Comparison of ENCODE assay signal across 11 mouse cellular contexts in genomic region chr3:17789454-17790196, GRCm38 (mm10).
DNase-seq lines count a peak whose midpoint lies in the region; ATAC-seq and TF ChIP-seq lines count a peak whose summit lies in the region.
"Had no signal": no experiment of that assay in that cellular context is flagged by ENCODE, and none has a peak within 500 bp of the region (broad histone marks: within the 10 kb centered on the region; RNA-seq: fewer than 3 reads in every experiment).

No protein-coding gene starts in this region.

- peaks cover 39% of the 10 kb centered on the region for H3K4me1 ChIP-seq in hindbrain, embryonic 10.5 days (replicated peaks)
- H3K4me1 ChIP-seq in midbrain, embryonic 16.5 days (ENCODE audit: control insufficient read depth, insufficient read depth, low read length) = peaks cover 12% of the 10 kb centered on the region; the same call in 1 of the 2 replicates
- H3K4me1 ChIP-seq in heart, adult 2 months (ENCODE audit: control insufficient read depth, insufficient read depth, low read length) = no peaks in the 10 kb centered on the region
- H3K4me1 ChIP-seq in liver, postnatal 0 days (ENCODE audit: insufficient read depth) = no peaks in the 10 kb centered on the region; the same call in 1 of the 2 replicates

- ATAC-seq in midbrain, embryonic 16.5 days = peak; percentile 52
- no peak for ATAC-seq in liver, postnatal 0 days
- ATAC-seq: liver, embryonic 12.5 days had no signal

- WGBS in hindbrain, embryonic 10.5 days = 0% methylated on average over 9 of the region's 9 CpGs
- WGBS in midbrain, embryonic 16.5 days = under 1% methylated on average over 9 of the region's 9 CpGs
- WGBS in heart, adult 2 months = 13% methylated on average over 9 of the region's 9 CpGs
- 8% methylated on average over 9 of the region's 9 CpGs for WGBS in liver, postnatal 0 days (ENCODE audit: insufficient replicate concordance)

- no peaks in the 10 kb centered on the region for H3K9me3 ChIP-seq in hindbrain, embryonic 10.5 days
- no peaks in the 10 kb centered on the region for H3K9me3 ChIP-seq in midbrain, embryonic 16.5 days (replicated peaks; ENCODE audit: control insufficient read depth, low read length, poor library complexity, severe bottlenecking)
- no peaks in the 10 kb centered on the region for H3K9me3 ChIP-seq in liver, postnatal 0 days (ENCODE audit: low read length)
- H3K9me3 ChIP-seq: liver, embryonic 12.5 days had no signal

- TF ChIP-seq CTCF in heart, adult 2 months (IDR thresholded peaks at IDR 0.05) = no peak
- no peak for TF ChIP-seq CTCF in liver, postnatal 0 days (IDR thresholded peaks at IDR 0.05; ENCODE audit: low read depth)

- intact Hi-C loops in heart, adult 2 months (cut with DNase I) = loop anchor here (10.0 kb wide), 2 partner anchors 175 to 975 kb away; no protein-coding TSS in a partner anchor

- H3K4me2 ChIP-seq in midbrain, embryonic 16.5 days (ENCODE audit: low read length) = peak overlapping the region; percentile 100
- no peak overlapping the region for H3K4me2 ChIP-seq in liver, postnatal 0 days (ENCODE audit: low read depth, low read length)
- H3K4me2 ChIP-seq: heart, embryonic 11.5 days; liver, embryonic 12.5 days had no signal

- peak overlapping the region; percentile 100 for H3K9ac ChIP-seq in midbrain, embryonic 16.5 days (ENCODE audit: low read depth, low read length)
- no peak overlapping the region for H3K9ac ChIP-seq in heart, adult 2 months (ENCODE audit: low read depth, low read length)
- H3K9ac ChIP-seq in liver, postnatal 0 days (replicated peaks) = no peak overlapping the region
- H3K9ac ChIP-seq: liver, embryonic 12.5 days had no signal

- peaks cover 2% of the 10 kb centered on the region; the same call in 1 of the 2 replicates for H3K36me3 ChIP-seq in hindbrain, embryonic 10.5 days
- H3K36me3 ChIP-seq in midbrain, embryonic 16.5 days (ENCODE audit: control insufficient read depth, insufficient read depth, low read length) = no peaks in the 10 kb centered on the region
- H3K36me3 ChIP-seq in heart, adult 2 months (ENCODE audit: control insufficient read depth, insufficient read depth, low read length) = no peaks in the 10 kb centered on the region
- no peaks in the 10 kb centered on the region for H3K36me3 ChIP-seq in liver, postnatal 0 days (replicated peaks; ENCODE audit: insufficient read depth, low read length)
- H3K36me3 ChIP-seq: liver, embryonic 12.5 days had no signal

- H3K79me2 ChIP-seq in heart, adult 2 months (replicated peaks; ENCODE audit: control insufficient read depth, insufficient read depth, low read length) = no peaks in the 10 kb centered on the region

- H3K4me3 ChIP-seq in hindbrain, embryonic 10.5 days = peak overlapping the region; percentile 72
- peak overlapping the region; percentile 69 for H3K4me3 ChIP-seq in midbrain, embryonic 16.5 days (ENCODE audit: low read depth, low read length)
- H3K4me3 ChIP-seq in heart, adult 2 months = no peak overlapping the region
- no peak overlapping the region for H3K4me3 ChIP-seq in liver, postnatal 0 days (ENCODE audit: low read depth, low read length)
- H3K4me3 ChIP-seq: liver, embryonic 12.5 days had no signal

- DNase-seq in right cerebral cortex, adult 18-20 months = peak; percentile 66
- no peak for DNase-seq in right cerebral cortex, postnatal 36 days (ENCODE audit: low spot score in 2 of 2)
- DNase-seq in hindbrain, embryonic 10.5 days (ENCODE audit: low spot score) = peak; percentile 42
- DNase-seq in heart, adult 2 months = no peak
- DNase-seq in liver, postnatal 0 days = no peak
- DNase-seq in lung, postnatal 25 days (ENCODE audit: low spot score) = no peak
- DNase-seq in spleen, postnatal 10 days (ENCODE audit: low spot score in 2 of 2) = no peak
- DNase-seq: layer of hippocampus, postnatal 36 days had no signal

- H3K27ac ChIP-seq in hindbrain, embryonic 10.5 days = peak overlapping the region; percentile 99
- peak overlapping the region; percentile 100 for H3K27ac ChIP-seq in midbrain, embryonic 16.5 days (ENCODE audit: low read length)
- H3K27ac ChIP-seq in heart, adult 2 months = no peak overlapping the region
- H3K27ac ChIP-seq in liver, postnatal 0 days (ENCODE audit: low read depth) = no peak overlapping the region
- H3K27ac ChIP-seq: liver, embryonic 12.5 days had no signal

- TF ChIP-seq EP300 in heart, adult 2 months (IDR thresholded peaks at IDR 0.05; ENCODE audit: insufficient read depth, low read depth, low read length) = no peak
- no peak for TF ChIP-seq EP300 in liver, postnatal 0 days (IDR thresholded peaks at IDR 0.05; ENCODE audit: low read depth)

- TF ChIP-seq POLR2A in heart, adult 2 months (IDR thresholded peaks at IDR 0.05; ENCODE audit: insufficient read depth, low read depth, low read length) = no peak

- H3K27me3 ChIP-seq in hindbrain, embryonic 10.5 days (ENCODE audit: insufficient read depth, poor library complexity, severe bottlenecking) = peaks cover 51% of the 10 kb centered on the region
- no peaks in the 10 kb centered on the region for H3K27me3 ChIP-seq in midbrain, embryonic 16.5 days (ENCODE audit: control insufficient read depth, insufficient read depth, low read depth, low read length)
- peaks cover 14% of the 10 kb centered on the region for H3K27me3 ChIP-seq in heart, adult 2 months (ENCODE audit: control insufficient read depth, insufficient read depth, low read length)
- peaks cover 74% of the 10 kb centered on the region for H3K27me3 ChIP-seq in liver, postnatal 0 days (ENCODE audit: insufficient read depth, low read length)

Comparison
In these comparisons a context has a peak if more than half of its experiments do, and no peak if none do; other contexts are left out.
1. DNase-seq: peak in right cerebral cortex, adult 18-20 months (single experiment) and hindbrain, embryonic 10.5 days (single experiment); none in right cerebral cortex, postnatal 36 days (0 of 2), heart, adult 2 months (0 of 2), liver, postnatal 0 days (single experiment), lung, postnatal 25 days (single experiment) and spleen, postnatal 10 days (0 of 2).
2. H3K27ac ChIP-seq: peak in hindbrain, embryonic 10.5 days (single experiment) and midbrain, embryonic 16.5 days (single experiment); none in heart, adult 2 months (single experiment) and liver, postnatal 0 days (single experiment).
3. H3K4me3 ChIP-seq: peak in hindbrain, embryonic 10.5 days (single experiment) and midbrain, embryonic 16.5 days (single experiment); none in heart, adult 2 months (single experiment) and liver, postnatal 0 days (single experiment).